Mouse (Mus musculus) kidney, adult 8-10 months (tissue): ENCODE results near the gene Olfr566.

Experiments
- DNase-seq, 2 experiments: peaks; one replicate each; pipeline ENCODE4 v3.0.0; 2022

Olfr566 gene

GRCm38 (mm10) chr7:102858665-102859064, at the start of gene Olfr566:
Olfr566 (minus strand) TSS chr7:102858765.
- no peak for DNase-seq

- DNase-seq, result no peak
These were observed 32.2 kb upstream of the Olfr566 start, which contains the start of gene Olfr569 for GRCm38 (mm10) chr7:102890782-102891181. Olfr569 (minus strand) TSS chr7:102890882.

- no peak for DNase-seq
These were observed 18.3 kb upstream of the Olfr566 start, which contains the start of gene Olfr568 for GRCm38 (mm10) chr7:102876822-102877221. Olfr568 (plus strand) TSS chr7:102877122.

GRCm38 (mm10) chr7:102855807-102856206, 2.8 kb downstream of the Olfr566 start:
- no peak for DNase-seq
